Mouse (Mus musculus) E14TG2a.4 (cell line): Measurements from ENCODE around the gene Ttc30a1.

Experiments
- H3K27me3 ChIP-seq: 2 replicates; pipeline ENCODE4 v1.6.1; 2014; ENCODE audit warnings: low read length, control low read depth; ENCODE audit not compliant: insufficient read depth
- H3K36me3 ChIP-seq: 2 replicates; pipeline ENCODE4 v1.6.1; 2014; ENCODE audit warnings: low read length, control low read depth; ENCODE audit not compliant: insufficient read depth
- H3K4me1 ChIP-seq: replicated peaks from 2 replicates; pipeline ENCODE4 v1.6.1; 2014; ENCODE audit warnings: low read depth, low read length, control low read depth
- H3K4me3 ChIP-seq: replicated peaks from 2 replicates; pipeline ENCODE4 v1.5.1; 2014; ENCODE audit warnings: mild to moderate bottlenecking, low read length
- H3K9me3 ChIP-seq: 2 replicates; pipeline ENCODE4 v1.6.1; 2014; ENCODE audit warnings: low read length, control low read depth
- CTCF ChIP-seq: conservative IDR thresholded peaks from 2 replicates; pipeline ENCODE4 v1.5.1; 2014; ENCODE audit warnings: low read length
- NANOG ChIP-seq: IDR thresholded peaks from 2 replicates; pipeline ENCODE4 v1.6.1; 2014; ENCODE audit warnings: borderline replicate concordance, low read length, mixed read lengths
- POU5F1 ChIP-seq: IDR thresholded peaks from 2 replicates; pipeline ENCODE4 v1.6.1; 2014; ENCODE audit warnings: low read length, borderline replicate concordance

The Ttc30a1 gene

DNA sequence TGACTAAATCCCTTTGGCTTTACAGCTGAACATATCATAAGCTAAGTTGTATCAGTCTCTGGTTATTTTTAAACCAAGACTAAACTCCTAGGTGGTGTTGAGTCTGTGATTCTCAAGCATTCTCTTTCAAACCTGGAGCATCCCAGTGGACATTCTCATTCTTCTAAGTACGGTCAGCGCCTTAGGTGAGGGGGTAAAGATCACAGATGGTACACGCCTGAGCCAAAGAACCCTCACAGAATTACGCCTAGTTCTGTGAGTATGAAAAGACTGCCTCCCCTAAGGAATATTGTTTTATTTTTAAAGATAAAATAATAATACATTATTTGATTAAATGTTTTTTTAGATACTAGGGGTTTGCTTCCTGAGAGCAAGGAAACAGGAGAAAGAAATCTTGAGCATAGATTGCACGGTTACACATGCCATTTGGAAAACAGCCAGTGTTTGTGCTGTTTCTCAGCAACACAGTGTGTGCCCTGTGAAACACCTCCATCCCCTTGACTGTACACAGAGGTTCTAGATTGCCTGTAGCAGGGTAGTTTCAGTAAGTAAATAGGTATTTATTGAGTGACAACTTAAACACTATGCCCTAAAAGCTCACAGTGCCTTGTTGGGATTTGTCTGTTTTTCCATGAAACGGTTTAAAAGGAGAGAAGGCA lies 51.9 kb downstream of the Ttc30a1 start:
- TF ChIP-seq POU5F1, result no peak
- no peak for TF ChIP-seq CTCF
- no peak for TF ChIP-seq NANOG
- Histone ChIP-seq H3K4me1 (peaks cover 8% of the 10 kb centered on the region; the same call in 1 of the 2 replicates), H3K27me3 (no peaks in the 10 kb centered on the region), H3K36me3 (peaks cover 53% of the 10 kb centered on the region), H3K9me3 (no peaks in the 10 kb centered on the region), H3K4me3 (no peak overlapping the region)

DNA sequence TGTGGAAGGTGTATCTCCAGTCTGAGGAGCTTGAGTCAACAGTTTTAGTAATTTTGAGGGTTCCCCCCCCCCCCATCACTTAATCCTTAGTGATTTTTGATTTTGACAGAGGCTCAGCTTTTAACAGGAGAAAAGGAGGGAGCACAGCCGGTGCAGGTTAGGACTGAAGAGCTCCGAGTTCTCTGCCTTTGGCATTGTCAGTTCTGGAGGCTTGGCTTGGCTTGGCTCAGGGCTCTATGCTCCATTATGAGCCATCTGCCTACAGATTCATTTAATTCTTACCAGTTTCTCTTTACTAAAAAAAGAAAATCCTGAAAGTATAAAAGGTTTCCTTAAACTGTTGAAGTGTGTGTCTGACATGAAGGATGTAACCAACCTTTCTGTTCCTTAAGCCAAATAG lies 52.6 kb downstream of the Ttc30a1 start:
- H3K36me3 ChIP-seq, result peaks cover 60% of the 10 kb centered on the region
- no peak overlapping the region for H3K4me3 ChIP-seq
- H3K4me1 ChIP-seq, result peaks cover 8% of the 10 kb centered on the region; the same call in 1 of the 2 replicates
- H3K27me3 ChIP-seq, result no peaks in the 10 kb centered on the region
- TF ChIP-seq CTCF, result no peak
- no peak for TF ChIP-seq POU5F1
- no peak for TF ChIP-seq NANOG
- H3K9me3 ChIP-seq, result no peaks in the 10 kb centered on the region
